Mouse (Mus musculus) heart, adult 2 months (tissue): ENCODE data around the gene Dcaf6. TPM values are rescaled to one million over a fixed set of nuclear protein-coding genes. Genes with fewer than 3 reads are reported as not detected.

ENCODE experiments used
- DNase-seq, 2 experiments: peaks; one replicate each; pipeline ENCODE4 v3.0.0; 2021
- H3K27ac ChIP-seq: fragments of 200-600 bp; 2 replicates; pipeline ENCODE4 v1.8.1; 2022
- H3K27me3 ChIP-seq: fragments of 200-500 bp; 2 replicates; pipeline ENCODE4 v1.6.1; 2012; ENCODE audit warnings: mild to moderate bottlenecking, low read length, inconsistent platforms, mixed read lengths; ENCODE audit not compliant: control insufficient read depth, insufficient read depth
- H3K36me3 ChIP-seq: fragments of 200-500 bp; 2 replicates; pipeline ENCODE4 v1.6.1; 2012; ENCODE audit warnings: low read length, inconsistent platforms; ENCODE audit not compliant: control insufficient read depth, insufficient read depth
- H3K4me1 ChIP-seq: fragments of 200-500 bp; 2 replicates; pipeline ENCODE4 v1.6.1; 2011; ENCODE audit warnings: low read length; ENCODE audit not compliant: control insufficient read depth, insufficient read depth
- H3K4me3 ChIP-seq: fragments of 200-600 bp; 2 replicates; pipeline ENCODE4 v1.8.1; 2022
- H3K79me2 ChIP-seq: fragments of 200-500 bp; replicated peaks from 2 replicates; pipeline ENCODE4 v1.6.1; 2012; ENCODE audit warnings: mild to moderate bottlenecking, inconsistent platforms, low read length, moderate library complexity, mixed read lengths; ENCODE audit not compliant: control insufficient read depth, insufficient read depth
- H3K9ac ChIP-seq: fragments of 200-500 bp; 2 replicates; pipeline ENCODE4 v1.6.1; 2012; ENCODE audit warnings: low read depth, mild to moderate bottlenecking, control low read depth, inconsistent platforms, low read length, mixed read lengths
- CTCF ChIP-seq: fragments of 200-600 bp; IDR thresholded peaks from 2 replicates; pipeline ENCODE4 v1.8.1; 2022; ENCODE audit warnings: antibody characterized with exemption, mild to moderate bottlenecking, moderate library complexity
- EP300 ChIP-seq: fragments of 200-500 bp; IDR thresholded peaks from 2 replicates; pipeline ENCODE4 v1.6.1; 2011; ENCODE audit warnings: low read depth, low read length, control low read depth; ENCODE audit not compliant: insufficient read depth
- POLR2A ChIP-seq: fragments of 200-500 bp; IDR thresholded peaks from 2 replicates; pipeline ENCODE4 v1.6.1; 2011; ENCODE audit warnings: mild to moderate bottlenecking, low read depth, low read length, control low read depth; ENCODE audit not compliant: insufficient read depth
- WGBS: fragments of 180-500 bp; shearing (Covaris S2); methylation state at CpG from one replicate; pipeline ENCODE4 v1.1.7; 2018; 5-methylcytosine and 5-hydroxymethylcytosine counted together
- intact Hi-C: fragments of 180-260 bp; cut with DNase I; formaldehyde crosslinking; loops from one replicate; pipeline ENCODE4 v1.15.1; 2025
- polyA plus RNA-seq: library from polyadenylated mRNA; depleted of rRNA; stranded (reverse); fragments of >200 nt; gene quantifications from 2 replicates; pipeline ENCODE4 v1.2.3, GENCODE M21; 2012
- total RNA-seq, 2 experiments: library from RNA; stranded (reverse); gene quantifications; 2 replicates each; pipeline ENCODE4 v1.2.3; 2021

Dcaf6 gene
- total and polyA plus RNA-seq, 3 experiments, result 43.3 to 112 (median 93.6) TPM

GRCm38 (mm10) chr1:165440788-165441187 lies 19.5 kb downstream of the Dcaf6 start:
- H3K79me2 ChIP-seq, result peaks cover 1% of the 10 kb centered on the region
- no peak overlapping the region for H3K4me3 ChIP-seq
- no peaks in the 10 kb centered on the region; the same call in 1 of the 2 replicates for H3K4me1 ChIP-seq
- TF ChIP-seq POLR2A, result no peak
- no peak for TF ChIP-seq CTCF
- no peak for TF ChIP-seq EP300
- 89% methylated on average over 3 of the region's 3 CpGs for WGBS
- H3K27ac ChIP-seq, result no peak overlapping the region
- no peaks in the 10 kb centered on the region for H3K36me3 ChIP-seq
- no peaks in the 10 kb centered on the region for H3K27me3 ChIP-seq
- intact Hi-C loops, result no loop called here
- H3K9ac ChIP-seq, result no peak overlapping the region
- no peak for DNase-seq

GRCm38 (mm10) chr1:165438289-165439021 lies 21.8 kb downstream of the Dcaf6 start:
- no peaks in the 10 kb centered on the region for H3K27me3 ChIP-seq
- H3K36me3 ChIP-seq, result no peaks in the 10 kb centered on the region
- H3K9ac ChIP-seq, result no peak overlapping the region
- no peak overlapping the region for H3K27ac ChIP-seq
- intact Hi-C loops, result no loop called here
- peaks cover 1% of the 10 kb centered on the region; the same call in 1 of the 2 replicates for H3K79me2 ChIP-seq
- no peaks in the 10 kb centered on the region; the same call in 1 of the 2 replicates for H3K4me1 ChIP-seq
- TF ChIP-seq CTCF (no peak), POLR2A (no peak), EP300 (no peak)
- DNase-seq, result no peak
- H3K4me3 ChIP-seq, result no peak overlapping the region
- WGBS, result 84% methylated on average over 1 of the region's 1 CpGs

- Histone ChIP-seq H3K79me2 (0 out of 2 replicates have a peak, but pooled peaks cover 1% of the 10 kb centered on the region), H3K36me3 (no peaks in the 10 kb centered on the region), H3K27me3 (no peaks in the 10 kb centered on the region), H3K9ac (no peak overlapping the region), H3K4me3 (no peak overlapping the region), H3K27ac (no peak overlapping the region), H3K4me1 (no peaks in the 10 kb centered on the region)
- intact Hi-C loops, result no loop called here
- TF ChIP-seq CTCF, result no peak
- no peak for TF ChIP-seq POLR2A
- no peak for TF ChIP-seq EP300
- WGBS, result 85% methylated on average over 1 of the region's 1 CpGs
- no peak for DNase-seq
Measured at GRCm38 (mm10) chr1:165432883-165433282, 27.4 kb downstream of the Dcaf6 start.

- Histone ChIP-seq H3K4me1 (no peaks in the 10 kb centered on the region), H3K36me3 (no peaks in the 10 kb centered on the region), H3K27ac (no peak overlapping the region), H3K9ac (no peak overlapping the region), H3K4me3 (no peak overlapping the region), H3K79me2 (no peaks in the 10 kb centered on the region), H3K27me3 (no peaks in the 10 kb centered on the region)
- 93% methylated on average over 2 of the region's 2 CpGs for WGBS
- intact Hi-C loops, result no loop called here
- TF ChIP-seq EP300 (no peak), CTCF (no peak), POLR2A (no peak)
- no peak for DNase-seq
Measured at GRCm38 (mm10) chr1:165426254-165426653, 34.0 kb downstream of the Dcaf6 start.

GRCm38 (mm10) chr1:165421357-165421915 lies 38.8 kb downstream of the Dcaf6 start:
- TF ChIP-seq POLR2A, result no peak
- no peak for TF ChIP-seq EP300
- no peak for TF ChIP-seq CTCF
- intact Hi-C loops, result no loop called here
- 81% methylated on average over 7 of the region's 7 CpGs for WGBS
- Histone ChIP-seq H3K27ac (no peak overlapping the region), H3K4me3 (no peak overlapping the region), H3K36me3 (no peaks in the 10 kb centered on the region), H3K79me2 (no peaks in the 10 kb centered on the region), H3K9ac (no peak overlapping the region), H3K27me3 (no peaks in the 10 kb centered on the region), H3K4me1 (no peaks in the 10 kb centered on the region)
- no peak for DNase-seq

- TF ChIP-seq POLR2A (no peak), CTCF (peak; percentile 45)
- intact Hi-C loops, result loop anchor here (10.0 kb wide), 1 partner anchor 178 kb away; no protein-coding TSS in a partner anchor
Measured at GRCm38 (mm10) chr1:165396401-165396805, 63.9 kb downstream of the Dcaf6 start.

More at GRCm38 (mm10) chr1:165396401-165396805, 63.9 kb downstream of the Dcaf6 start:
- Histone ChIP-seq H3K27ac (no peak overlapping the region), H3K4me1 (no peaks in the 10 kb centered on the region; the same call in 1 of the 2 replicates), H3K27me3 (no peaks in the 10 kb centered on the region), H3K9ac (no peak overlapping the region), H3K79me2 (no peaks in the 10 kb centered on the region), H3K4me3 (no peak overlapping the region), H3K36me3 (peaks cover 1% of the 10 kb centered on the region; the same call in 1 of the 2 replicates)
- WGBS, result 92% methylated on average over 2 of the region's 2 CpGs
- DNase-seq, result no peak
